Mouse (Mus musculus): Measurements from ENCODE around the gene Grm4.

DNA sequence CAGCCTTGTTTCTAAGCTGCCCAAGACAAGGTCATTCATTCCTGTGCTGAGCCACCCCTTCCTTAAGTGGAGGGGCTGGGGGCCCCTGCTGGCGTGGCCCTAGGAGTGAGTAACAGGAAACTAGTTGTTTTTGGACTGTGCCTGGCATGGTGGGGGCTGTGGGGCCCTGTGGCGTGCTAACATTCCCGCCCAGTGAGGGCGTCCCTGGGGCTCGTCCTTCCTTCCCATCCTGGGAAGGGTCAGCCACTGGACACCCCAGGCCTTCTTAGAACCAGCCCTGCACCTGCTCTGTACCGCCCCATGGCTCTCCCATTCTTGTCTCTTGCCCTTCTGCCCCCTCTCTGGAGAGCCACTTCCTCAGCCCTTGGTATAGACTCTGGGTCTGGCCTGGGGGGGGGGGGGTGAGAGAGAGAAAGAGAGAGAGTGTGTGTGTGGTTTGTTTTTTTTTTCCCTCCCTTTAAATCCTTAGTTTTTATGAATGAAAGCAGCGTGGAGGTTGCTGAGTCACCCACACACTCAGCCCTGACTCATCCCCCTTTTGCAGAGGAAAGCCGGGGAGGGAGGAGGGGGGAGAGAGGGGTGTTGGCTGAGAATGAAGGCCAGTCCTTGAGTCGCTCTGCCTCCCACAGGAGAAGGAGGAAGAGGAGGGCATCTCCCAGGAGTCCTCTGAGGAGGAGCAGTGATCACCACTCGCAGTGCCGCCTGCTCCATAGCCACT is 40.8 kb upstream of the Grm4 start:
- TF ChIP-seq MEF2A (IDR thresholded peaks at IDR 0.05; ENCODE audit: borderline replicate concordance, low read depth, low read length) (no peak), POLR2A (IDR thresholded peaks at IDR 0.05; ENCODE audit: low read depth, low read length) (no peak; the same call in 1 of the 2 replicates), CTCF (conservative IDR thresholded peaks at IDR 0.05 in 1 of 2, IDR thresholded peaks at IDR 0.05 in 1 of 2; ENCODE audit: low read depth in 2 of 2, low read length in 2 of 2) (no peak), MAFK (IDR thresholded peaks at IDR 0.05; ENCODE audit: insufficient replicate concordance, low read length) (no peak), GABPA (IDR thresholded peaks at IDR 0.05; ENCODE audit: insufficient replicate concordance, low read depth, low read length) (no peak), E2F4 (IDR thresholded peaks at IDR 0.05; ENCODE audit: insufficient replicate concordance, low read depth, low read length) (no peak), SMC3 (IDR thresholded peaks at IDR 0.05; ENCODE audit: low read depth, low read length) (no peak), ZNF384 (IDR thresholded peaks at IDR 0.05; ENCODE audit: low read depth, low read length) (no peak), MYC (IDR thresholded peaks at IDR 0.05; ENCODE audit: low read depth, low read length) (no peak), USF1 (IDR thresholded peaks at IDR 0.05; ENCODE audit: low read depth, low read length) (no peak), ZKSCAN1 (IDR thresholded peaks at IDR 0.05; ENCODE audit: borderline replicate concordance, low read depth, low read length) (no peak)

Measured in CH12.LX (cell line).